Mouse (Mus musculus) NIH3T3 (cell line): ENCODE measurements around the gene Dnah12.
"Not testable (repeated sequence)": the region's sequence is repeated elsewhere in the genome, so short reads cannot be mapped to it uniquely, and the experiment has no call there.

ENCODE experiments used
- DNase-seq: peaks from one replicate; pipeline ENCODE4 v3.0.0-alpha.2; 2012; ENCODE audit warnings: low read depth

The Dnah12 gene

GRCm38 (mm10) chr14:26881700-26882099 is 188.6 kb downstream of the Dnah12 start:
- no peak for DNase-seq

DNA sequence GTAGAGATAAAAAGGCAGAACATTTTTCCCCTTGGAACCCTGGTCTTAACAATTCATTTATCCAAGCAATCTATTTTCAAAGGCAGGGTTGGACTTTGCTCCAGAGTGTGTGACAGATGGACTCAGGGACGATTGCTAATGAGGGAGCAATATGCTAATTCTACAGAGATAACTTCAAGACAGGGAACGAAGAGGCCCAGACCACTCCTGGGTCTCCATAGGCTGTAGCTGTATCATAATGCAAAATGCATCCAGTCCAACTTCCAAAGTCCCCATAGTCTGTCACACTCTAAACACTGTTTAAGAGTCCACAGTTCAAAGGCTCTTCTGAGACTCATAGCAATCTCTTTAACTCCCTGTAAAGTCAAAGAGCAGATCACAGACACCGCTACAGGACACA is 194.2 kb downstream of the Dnah12 start:
- no peak for DNase-seq

DNA sequence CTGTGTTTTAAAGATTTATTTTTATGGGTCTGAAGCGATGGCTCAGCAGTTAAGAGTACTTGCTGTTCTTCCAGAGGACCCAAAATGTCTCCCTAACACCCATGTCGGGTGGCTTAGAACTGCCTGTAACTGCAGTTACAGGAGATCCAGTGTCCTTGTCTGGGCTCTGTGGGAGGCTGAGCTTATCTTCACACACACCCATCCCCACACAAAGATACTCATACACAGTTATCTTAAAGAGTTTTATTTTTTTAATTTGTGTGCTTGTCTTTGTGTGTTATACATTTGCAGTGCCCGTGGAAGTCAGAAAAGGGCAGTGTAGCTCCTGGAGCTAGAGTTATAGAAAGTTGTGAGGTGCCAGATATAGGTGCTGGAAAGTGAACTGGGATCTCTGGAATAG is 197.7 kb downstream of the Dnah12 start:
- DNase-seq: no peak

GRCm38 (mm10) chr14:26894392-26894791 is 201.3 kb downstream of the Dnah12 start, which contains the start of gene Asb14:
Gene Asb14, plus strand, starts transcription at chr14:26894557.
- no peak for DNase-seq

DNA sequence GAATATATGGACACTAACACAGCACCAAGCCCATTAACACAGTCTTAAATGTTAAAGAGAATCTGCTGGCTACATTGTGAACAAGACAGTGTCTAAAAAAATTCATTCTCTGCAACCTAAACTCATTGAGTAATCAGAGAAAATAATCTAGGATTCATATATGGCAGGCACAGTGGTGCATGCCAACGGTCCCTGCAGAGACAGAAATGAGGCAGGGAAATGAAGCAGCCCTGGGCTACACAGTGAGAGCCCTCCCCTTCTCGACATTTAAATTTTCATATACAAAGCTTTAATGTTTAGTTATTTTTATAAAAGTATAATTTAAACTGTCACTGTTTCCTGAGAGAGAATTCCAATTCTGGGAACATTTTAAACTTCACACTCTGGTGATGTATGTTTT is 206.4 kb downstream of the Dnah12 start:
- no peak for DNase-seq

DNA sequence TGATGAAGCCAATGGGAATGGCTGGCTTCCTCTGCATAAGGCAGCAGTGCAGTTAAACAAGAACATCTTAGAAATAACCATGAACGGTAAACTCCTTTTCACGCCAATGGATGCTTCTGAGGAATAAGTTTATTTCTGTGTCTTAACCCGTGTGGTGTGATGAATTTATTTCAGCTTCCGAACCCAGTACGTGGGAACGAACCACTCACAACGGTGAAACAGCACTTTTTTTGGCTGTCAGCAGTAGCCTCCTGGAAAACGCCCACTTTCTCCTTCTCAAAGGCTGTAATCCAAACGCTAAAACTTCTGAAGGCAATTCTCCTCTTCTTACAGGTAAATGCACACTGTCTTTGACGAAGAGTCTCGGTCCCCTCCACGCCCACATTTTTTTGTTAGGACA is 207.8 kb downstream of the Dnah12 start:
- no peak for DNase-seq

DNA sequence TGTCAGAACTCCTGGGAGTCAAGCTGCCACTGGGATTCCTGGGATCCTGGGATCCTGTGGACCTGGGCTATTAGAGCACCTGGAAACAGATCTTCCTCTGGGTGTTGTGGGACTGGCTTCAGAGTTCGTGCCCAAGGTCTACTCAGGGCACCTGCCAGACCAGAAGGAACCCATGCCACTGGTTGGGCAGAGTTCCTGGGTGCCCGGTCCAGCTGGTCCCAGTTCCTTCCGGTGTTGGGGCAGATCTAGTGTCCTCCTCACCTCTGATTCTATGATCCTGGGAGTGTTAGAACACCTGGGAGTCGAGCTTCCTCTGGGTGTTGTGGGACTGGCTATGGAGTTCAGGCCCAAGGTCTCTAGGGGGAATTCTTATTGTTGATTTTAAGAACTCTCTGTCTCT is 214.3 kb downstream of the Dnah12 start:
- DNase-seq: no peak

GRCm38 (mm10) chr14:26910461-26910860 is 217.4 kb downstream of the Dnah12 start:
- not testable (repeated sequence) for DNase-seq

DNA sequence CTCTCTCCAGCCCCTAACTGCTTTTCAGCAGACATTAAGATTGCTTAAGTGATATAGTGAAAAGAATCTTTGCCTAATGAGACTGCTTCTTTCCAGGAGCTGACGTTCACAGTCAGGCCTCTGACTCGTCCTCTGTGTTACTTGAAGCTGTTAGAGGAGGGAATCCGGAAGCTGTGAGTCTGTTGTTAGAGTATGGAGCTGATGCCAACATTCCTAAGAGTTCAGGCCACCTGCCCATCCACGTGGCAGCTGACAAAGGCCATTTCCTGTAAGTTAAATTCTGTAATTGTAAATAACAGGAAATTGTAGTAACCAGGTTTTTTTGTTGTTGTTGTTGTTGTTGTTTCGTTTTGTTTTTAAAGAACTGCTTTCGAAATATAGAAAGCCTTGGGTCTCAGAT is 218.1 kb downstream of the Dnah12 start:
- peak; percentile 15 for DNase-seq

GRCm38 (mm10) chr14:26911826-26912225 is 218.8 kb downstream of the Dnah12 start:
- DNase-seq: no peak

DNA sequence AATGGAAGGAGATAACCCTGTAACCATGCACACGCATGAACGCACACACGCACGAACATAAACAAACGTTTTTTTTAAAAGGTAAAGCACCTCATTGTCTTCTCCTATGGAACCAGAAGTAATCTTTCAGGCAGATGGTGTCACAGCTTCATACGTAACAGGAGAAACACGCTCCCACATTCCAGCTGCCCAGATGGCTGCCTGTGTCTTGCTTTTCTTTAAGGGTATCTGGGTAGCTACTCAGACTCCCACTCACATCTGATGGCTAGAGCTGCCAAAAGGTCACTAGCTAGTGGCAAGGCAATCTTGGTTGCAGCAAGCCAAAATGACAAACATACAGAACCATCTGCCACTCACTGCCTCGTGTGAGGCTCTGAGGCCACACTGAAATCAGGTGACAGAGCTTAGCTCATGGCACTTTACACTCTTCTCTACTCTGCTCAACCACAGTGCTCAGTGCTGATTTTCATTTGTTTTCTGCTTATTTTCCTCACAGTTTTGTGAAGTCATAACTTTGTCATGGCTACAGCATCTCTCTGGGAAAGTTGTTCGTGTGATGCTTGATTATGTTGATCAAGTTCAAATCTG is 220.7 kb downstream of the Dnah12 start:
- DNase-seq: no peak

DNA sequence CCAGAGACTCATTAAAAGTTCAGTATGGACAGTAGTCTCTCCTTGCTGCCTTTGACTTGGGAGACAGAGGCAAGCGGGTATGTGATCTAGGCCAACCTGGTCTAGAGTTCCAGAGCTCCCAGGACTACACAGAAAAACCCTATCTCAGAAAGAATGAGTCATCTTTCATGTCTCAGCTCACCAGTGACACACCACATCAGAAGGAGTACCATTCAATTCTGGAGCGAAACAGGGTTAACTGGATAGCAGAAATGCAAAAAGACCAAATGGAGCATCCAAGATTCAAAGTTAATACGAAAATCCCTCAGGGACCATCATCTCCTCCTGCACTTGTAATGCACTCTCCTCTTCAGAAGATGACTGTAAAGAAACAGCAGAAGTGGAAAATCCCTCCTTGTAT is 226.2 kb downstream of the Dnah12 start:
- DNase-seq: no peak

GRCm38 (mm10) chr14:26923702-26924421 is 230.8 kb downstream of the Dnah12 start:
- no peak for DNase-seq

GRCm38 (mm10) chr14:26934891-26935290 is 241.8 kb downstream of the Dnah12 start:
- DNase-seq: no peak

GRCm38 (mm10) chr14:26935558-26935957 is 242.5 kb downstream of the Dnah12 start:
- no peak for DNase-seq
